Mouse (Mus musculus): Measurements from ENCODE around the gene Gm20388. TPM values are rescaled to one million over a fixed set of nuclear protein-coding genes. Genes with fewer than 3 reads are reported as not detected.

The Gm20388 gene
- polyA plus RNA-seq, 1 experiment = 49.7 TPM

GRCm38 (mm10) chr8:122671894-122672293 is 2761.3 kb downstream of the Gm20388 start:
- Histone ChIP-seq H3K4me3 (ENCODE audit: insufficient read depth, low read depth, low read length) (no peak overlapping the region), H3K27ac (ENCODE audit: insufficient read depth, low read depth, low read length) (no peak overlapping the region), H3K36me3 (ENCODE audit: control insufficient read depth, insufficient read depth, low read length) (no peaks in the 10 kb centered on the region), H3K4me1 (ENCODE audit: control insufficient read depth, insufficient read depth, low read length) (no peaks in the 10 kb centered on the region), H3K27me3 (replicated peaks; ENCODE audit: control insufficient read depth, insufficient read depth, low read length) (no peaks in the 10 kb centered on the region)
- no peak for DNase-seq
- TF ChIP-seq CTCF (conservative IDR thresholded peaks at IDR 0.05; ENCODE audit: insufficient read depth, insufficient read length, low read depth, low read length) (no peak), POLR2A (IDR thresholded peaks at IDR 0.05; ENCODE audit: low read depth, low read length) (no peak)
- 64% methylated on average over 6 of the region's 6 CpGs for WGBS

- Histone ChIP-seq H3K4me3 (ENCODE audit: insufficient read depth, low read depth, low read length) (no peak overlapping the region), H3K4me1 (ENCODE audit: control insufficient read depth, insufficient read depth, low read length) (no peaks in the 10 kb centered on the region), H3K36me3 (ENCODE audit: control insufficient read depth, insufficient read depth, low read length) (no peaks in the 10 kb centered on the region), H3K27ac (ENCODE audit: insufficient read depth, low read depth, low read length) (no peak overlapping the region), H3K27me3 (replicated peaks; ENCODE audit: control insufficient read depth, insufficient read depth, low read length) (no peaks in the 10 kb centered on the region)
- TF ChIP-seq POLR2A (IDR thresholded peaks at IDR 0.05; ENCODE audit: low read depth, low read length) (no peak), CTCF (conservative IDR thresholded peaks at IDR 0.05; ENCODE audit: insufficient read depth, insufficient read length, low read depth, low read length) (no peak)
- 62% methylated on average over 12 of the region's 12 CpGs for WGBS
- DNase-seq = peak; percentile 45
These were observed 2763.3 kb downstream of the Gm20388 start for GRCm38 (mm10) chr8:122673989-122674388.

DNA sequence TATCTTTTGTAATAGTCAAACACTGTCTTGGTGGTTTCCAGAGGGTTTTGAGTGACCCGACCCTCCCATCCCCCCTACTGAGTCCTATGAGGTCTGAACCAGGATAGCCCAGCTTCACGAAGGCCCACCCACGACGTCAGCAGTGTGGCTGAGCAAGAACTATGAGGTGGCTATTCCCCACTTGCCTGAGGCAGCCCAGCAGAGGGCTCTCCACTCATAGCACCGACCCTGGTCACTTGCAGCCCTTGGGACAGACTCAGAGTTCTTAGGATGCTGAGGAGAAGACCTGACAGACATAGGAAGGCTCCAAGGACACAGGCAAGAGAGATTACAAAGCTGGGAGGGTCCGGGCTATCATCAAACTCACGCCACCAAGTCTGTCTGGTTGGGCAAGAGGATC is 2764.4 kb downstream of the Gm20388 start:
- TF ChIP-seq CTCF (conservative IDR thresholded peaks at IDR 0.05; ENCODE audit: insufficient read depth, insufficient read length, low read depth, low read length) (peak; percentile 39; the same call in 1 of the 2 replicates), POLR2A (IDR thresholded peaks at IDR 0.05; ENCODE audit: low read depth, low read length) (no peak)
- 41% methylated on average over 7 of the region's 7 CpGs for WGBS
- Histone ChIP-seq H3K27ac (ENCODE audit: insufficient read depth, low read depth, low read length) (no peak overlapping the region), H3K27me3 (replicated peaks; ENCODE audit: control insufficient read depth, insufficient read depth, low read length) (no peaks in the 10 kb centered on the region), H3K4me1 (ENCODE audit: control insufficient read depth, insufficient read depth, low read length) (no peaks in the 10 kb centered on the region), H3K4me3 (ENCODE audit: insufficient read depth, low read depth, low read length) (no peak overlapping the region), H3K36me3 (ENCODE audit: control insufficient read depth, insufficient read depth, low read length) (no peaks in the 10 kb centered on the region)
- peak; percentile 35 for DNase-seq

GRCm38 (mm10) chr8:122675596-122676420 is 2765.2 kb downstream of the Gm20388 start:
- Histone ChIP-seq H3K4me3 (ENCODE audit: insufficient read depth, low read depth, low read length) (peak overlapping the region; percentile 34), H3K4me1 (ENCODE audit: control insufficient read depth, insufficient read depth, low read length) (no peaks in the 10 kb centered on the region), H3K27me3 (replicated peaks; ENCODE audit: control insufficient read depth, insufficient read depth, low read length) (no peaks in the 10 kb centered on the region), H3K27ac (ENCODE audit: insufficient read depth, low read depth, low read length) (peak overlapping the region; percentile 80), H3K36me3 (ENCODE audit: control insufficient read depth, insufficient read depth, low read length) (no peaks in the 10 kb centered on the region)
- TF ChIP-seq POLR2A (IDR thresholded peaks at IDR 0.05; ENCODE audit: low read depth, low read length) (no peak), CTCF (conservative IDR thresholded peaks at IDR 0.05; ENCODE audit: insufficient read depth, insufficient read length, low read depth, low read length) (no peak)
- WGBS = 65% methylated on average over 17 of the region's 17 CpGs
- DNase-seq = no peak

DNA sequence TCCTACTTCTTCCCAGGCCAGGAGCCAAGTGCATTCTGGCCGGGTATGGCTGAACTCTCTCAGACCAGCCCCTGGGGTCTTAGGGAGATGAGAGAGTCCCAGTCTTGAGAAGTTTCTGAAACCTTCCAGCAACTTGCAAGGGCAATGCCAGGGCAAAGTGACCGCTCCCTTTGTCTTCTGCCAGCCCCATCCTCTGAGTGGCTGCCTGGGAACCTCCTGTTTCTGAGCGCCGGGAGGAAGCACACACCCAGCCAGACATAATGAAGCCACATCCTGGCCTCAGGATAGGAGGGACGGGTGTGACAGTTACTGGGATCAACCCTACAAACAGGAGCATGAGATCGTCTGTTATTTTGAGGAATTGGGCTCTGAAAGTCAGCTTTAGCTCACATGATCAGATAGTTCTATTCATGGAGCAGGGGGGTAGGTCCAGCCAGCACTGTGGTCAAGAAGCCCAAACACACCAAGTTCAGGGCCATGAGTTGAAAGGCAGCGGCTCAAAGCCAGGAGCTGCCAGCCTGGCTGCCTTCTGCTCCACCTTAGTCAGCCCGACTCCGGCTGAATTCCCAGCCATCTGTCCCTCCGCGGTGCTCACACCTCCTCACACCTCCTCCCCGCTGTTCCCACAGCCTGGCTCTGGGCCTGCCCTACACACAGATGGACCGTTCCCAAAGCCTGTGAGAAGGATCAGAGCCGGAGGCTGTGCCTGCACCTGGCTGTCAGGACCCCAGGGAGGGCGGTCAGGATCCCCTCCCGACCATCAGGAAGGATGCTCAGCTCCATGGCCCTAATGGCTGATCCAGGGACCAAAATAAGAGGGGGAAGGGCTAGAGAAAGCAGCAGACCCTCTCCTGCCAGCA is 2766.2 kb downstream of the Gm20388 start:
- peak overlapping the region; percentile 80 for H3K27ac ChIP-seq (ENCODE audit: insufficient read depth, low read depth, low read length)
- DNase-seq = peak; percentile 84
- 18% methylated on average over 16 of the region's 16 CpGs for WGBS
- TF ChIP-seq CTCF (conservative IDR thresholded peaks at IDR 0.05; ENCODE audit: insufficient read depth, insufficient read length, low read depth, low read length) = no peak
- no peak for TF ChIP-seq POLR2A (IDR thresholded peaks at IDR 0.05; ENCODE audit: low read depth, low read length)
- H3K4me3 ChIP-seq (ENCODE audit: insufficient read depth, low read depth, low read length) = peak overlapping the region; percentile 78
- no peaks in the 10 kb centered on the region for H3K27me3 ChIP-seq (replicated peaks; ENCODE audit: control insufficient read depth, insufficient read depth, low read length)
- no peaks in the 10 kb centered on the region for H3K4me1 ChIP-seq (ENCODE audit: control insufficient read depth, insufficient read depth, low read length)
- no peaks in the 10 kb centered on the region for H3K36me3 ChIP-seq (ENCODE audit: control insufficient read depth, insufficient read depth, low read length)

DNA sequence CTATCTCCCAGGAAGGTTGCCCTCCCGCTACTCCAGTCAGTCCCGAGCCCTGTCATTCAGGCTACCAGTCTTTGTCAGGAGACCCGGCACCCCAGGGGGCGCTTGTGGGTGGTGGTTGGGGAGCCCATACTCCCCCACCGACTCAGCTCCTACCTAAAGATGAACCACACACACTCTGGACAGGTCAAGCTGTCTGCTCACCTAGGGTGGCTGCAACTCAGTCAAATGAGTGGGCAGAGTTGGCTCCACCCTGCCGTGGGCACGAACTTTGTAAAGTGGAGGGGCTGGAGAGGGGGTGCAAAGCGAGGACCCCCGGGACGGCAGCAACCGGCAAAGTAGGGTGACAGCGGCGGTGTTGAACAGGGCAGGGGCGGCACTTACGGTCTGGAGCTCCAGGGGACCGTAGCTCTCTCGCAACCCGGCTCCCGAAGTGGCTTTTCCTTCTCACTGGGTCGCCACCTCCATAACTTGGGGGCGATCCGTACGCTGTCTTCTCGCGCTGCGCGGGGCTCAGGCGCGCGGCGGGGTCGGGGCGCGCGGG is 2766.9 kb downstream of the Gm20388 start:
- H3K4me3 ChIP-seq (ENCODE audit: insufficient read depth, low read depth, low read length) = peak overlapping the region; percentile 78
- H3K27me3 ChIP-seq (replicated peaks; ENCODE audit: control insufficient read depth, insufficient read depth, low read length) = no peaks in the 10 kb centered on the region
- no peaks in the 10 kb centered on the region for H3K4me1 ChIP-seq (ENCODE audit: control insufficient read depth, insufficient read depth, low read length)
- WGBS = 1% methylated on average over 35 of the region's 35 CpGs
- TF ChIP-seq CTCF (conservative IDR thresholded peaks at IDR 0.05; ENCODE audit: insufficient read depth, insufficient read length, low read depth, low read length) (no peak), POLR2A (IDR thresholded peaks at IDR 0.05; ENCODE audit: low read depth, low read length) (no peak)
- peak overlapping the region; percentile 71 for H3K27ac ChIP-seq (ENCODE audit: insufficient read depth, low read depth, low read length)
- H3K36me3 ChIP-seq (ENCODE audit: control insufficient read depth, insufficient read depth, low read length) = no peaks in the 10 kb centered on the region
- no peak for DNase-seq

All from kidney, adult 2 months (tissue).